Mouse (Mus musculus) neutrophil, adult 5-6 weeks (primary cell): ENCODE results near the gene Cdc14a. TPM values are rescaled to one million over a fixed set of nuclear protein-coding genes. Genes with fewer than 3 reads are reported as not detected.

Experiments
- ATAC-seq: fragments of 151-379, 151-347 bp; 2 replicates; pipeline ENCODE4 v1.8.0; 2017; ENCODE audit warnings: mild to moderate bottlenecking, moderate TSS enrichment; ENCODE audit not compliant: insufficient number of reproducible peaks, poor library complexity, low FRiP score, severe bottlenecking; ENCODE audit errors: extremely low read depth
- total RNA-seq: library from RNA; stranded (forward); fragments of 200-1000 nt; gene quantifications from 2 replicates; pipeline ENCODE4 v1.2.3, GENCODE M21; 2017

The Cdc14a gene
- total RNA-seq, 1 experiment from 2014 or later = 30.1 TPM

GRCm38 (mm10) chr3:116301754-116302153, 122.1 kb downstream of the Cdc14a start:
- ATAC-seq = no peak

GRCm38 (mm10) chr3:116298727-116299126, 125.1 kb downstream of the Cdc14a start:
- ATAC-seq = no peak

GRCm38 (mm10) chr3:116298003-116298402, 125.8 kb downstream of the Cdc14a start:
- ATAC-seq = no peak

- ATAC-seq = no peak
Observed at GRCm38 (mm10) chr3:116297170-116297569, 126.7 kb downstream of the Cdc14a start.

GRCm38 (mm10) chr3:116290041-116290815, 133.6 kb downstream of the Cdc14a start:
- no peak for ATAC-seq

- ATAC-seq = no peak
Observed at GRCm38 (mm10) chr3:116288833-116289232, 135.0 kb downstream of the Cdc14a start.

GRCm38 (mm10) chr3:116284735-116285134, 139.1 kb downstream of the Cdc14a start:
- no peak for ATAC-seq

GRCm38 (mm10) chr3:116283996-116284395, 139.8 kb downstream of the Cdc14a start:
- no peak for ATAC-seq

GRCm38 (mm10) chr3:116281663-116282062, 142.2 kb downstream of the Cdc14a start:
- ATAC-seq = no peak

GRCm38 (mm10) chr3:116277146-116277545, 146.7 kb downstream of the Cdc14a start:
- ATAC-seq = no peak

- no peak for ATAC-seq
Observed at GRCm38 (mm10) chr3:116271679-116272078, 152.2 kb downstream of the Cdc14a start.

- no peak for ATAC-seq
Observed at GRCm38 (mm10) chr3:116267036-116267654, 156.7 kb downstream of the Cdc14a start.

GRCm38 (mm10) chr3:116266360-116266759, 157.5 kb downstream of the Cdc14a start:
- no peak for ATAC-seq

- ATAC-seq = no peak
Observed at GRCm38 (mm10) chr3:116263977-116264376, 159.9 kb downstream of the Cdc14a start.

GRCm38 (mm10) chr3:116263061-116263460, 160.8 kb downstream of the Cdc14a start:
- no peak for ATAC-seq

- no peak for ATAC-seq
Observed at GRCm38 (mm10) chr3:116256104-116256503, 167.7 kb downstream of the Cdc14a start.

GRCm38 (mm10) chr3:116253077-116253531, 170.7 kb downstream of the Cdc14a start, which contains the start of gene Gpr88:
Gene Gpr88, minus strand, starts transcription at chr3:116253503.
- ATAC-seq = no peak

GRCm38 (mm10) chr3:116252255-116253040, 171.4 kb downstream of the Cdc14a start:
- ATAC-seq = no peak

- ATAC-seq = no peak
Observed at GRCm38 (mm10) chr3:116251481-116252254, 172.2 kb downstream of the Cdc14a start.
